Mouse (Mus musculus) cortical plate, adult 2 months (tissue): ENCODE results near the gene Chmp1a.
"Not testable (repeated sequence)": the region's sequence is repeated elsewhere in the genome, so short reads cannot be mapped to it uniquely, and the experiment has no call there.

Experiments
- CTCF ChIP-seq: fragments of 200-500 bp; IDR thresholded peaks from 2 replicates; pipeline ENCODE4 v1.5.1; 2011; ENCODE audit warnings: mild to moderate bottlenecking, control low read depth, low read length; ENCODE audit not compliant: insufficient read depth; ENCODE audit errors: extremely low read depth
- POLR2A ChIP-seq: fragments of 200-500 bp; IDR thresholded peaks from 2 replicates; pipeline ENCODE4 v1.6.1; 2011; ENCODE audit warnings: mild to moderate bottlenecking, low read length, control low read depth; ENCODE audit not compliant: insufficient read depth; ENCODE audit errors: extremely low read depth

- not testable (repeated sequence) for TF ChIP-seq CTCF, POLR2A
These were observed 15.5 kb downstream of the Chmp1a start for GRCm38 (mm10) chr8:123197016-123197415.
